Mouse (Mus musculus) limb, embryonic 15.5 days (tissue): ENCODE measurements around the gene Gm47985. TPM values are rescaled to one million over a fixed set of nuclear protein-coding genes. Genes with fewer than 3 reads are reported as not detected.
"Not testable (repeated sequence)": the region's sequence is repeated elsewhere in the genome, so short reads cannot be mapped to it uniquely, and the experiment has no call there.

ENCODE experiments used
- ATAC-seq: fragments of 200-750 bp; cut with Nextera tagmentation; 2 replicates; pipeline ENCODE4 v1.8.0; 2017; ENCODE audit warnings: low read depth, moderate TSS enrichment; ENCODE audit not compliant: insufficient number of reproducible peaks, low FRiP score, low TSS enrichment
- H3K27ac ChIP-seq: fragments of 300-500 bp; sonication (generic); 2 replicates; pipeline ENCODE4 v1.5.1; 2015; ENCODE audit warnings: moderate library complexity, mild to moderate bottlenecking, inconsistent platforms
- H3K27me3 ChIP-seq: fragments of 300-500 bp; sonication (generic); 2 replicates; pipeline ENCODE4 v1.6.1; 2015; ENCODE audit warnings: inconsistent platforms
- H3K36me3 ChIP-seq: fragments of 300-500 bp; sonication (generic); 2 replicates; pipeline ENCODE4 v1.6.1; 2015; ENCODE audit warnings: inconsistent platforms
- H3K4me1 ChIP-seq: fragments of 300-500 bp; sonication (generic); 2 replicates; pipeline ENCODE4 v1.6.1; 2015; ENCODE audit warnings: inconsistent platforms
- H3K4me2 ChIP-seq: fragments of 300-500 bp; sonication (generic); 2 replicates; pipeline ENCODE4 v1.6.1; 2015; ENCODE audit warnings: mild to moderate bottlenecking, inconsistent platforms
- H3K4me3 ChIP-seq: fragments of 300-500 bp; sonication (generic); 2 replicates; pipeline ENCODE4 v1.5.1; 2015; ENCODE audit warnings: mild to moderate bottlenecking, inconsistent platforms
- H3K9ac ChIP-seq: fragments of 300-500 bp; sonication (generic); 2 replicates; pipeline ENCODE4 v1.6.1; 2015; ENCODE audit warnings: inconsistent platforms
- H3K9me3 ChIP-seq: fragments of 300-500 bp; sonication (generic); 2 replicates; pipeline ENCODE4 v1.6.1; 2016; ENCODE audit warnings: inconsistent platforms
- WGBS: fragments of 180-500 bp; shearing (Covaris S2); methylation state at CpG from one replicate; pipeline ENCODE4 v1.1.7; 2015; 5-methylcytosine and 5-hydroxymethylcytosine counted together
- polyA plus RNA-seq: library from polyadenylated mRNA; unstranded; fragments of >200 nt; fragmentation: Nextera tagmentation; extraction: Ambion mirVana; gene quantifications from 2 replicates; pipeline ENCODE4 v1.2.1, GENCODE M21; 2015

The Gm47985 gene
- polyA plus RNA-seq: 0.16 TPM in 1 of 2 replicates, not detected in the other

DNA sequence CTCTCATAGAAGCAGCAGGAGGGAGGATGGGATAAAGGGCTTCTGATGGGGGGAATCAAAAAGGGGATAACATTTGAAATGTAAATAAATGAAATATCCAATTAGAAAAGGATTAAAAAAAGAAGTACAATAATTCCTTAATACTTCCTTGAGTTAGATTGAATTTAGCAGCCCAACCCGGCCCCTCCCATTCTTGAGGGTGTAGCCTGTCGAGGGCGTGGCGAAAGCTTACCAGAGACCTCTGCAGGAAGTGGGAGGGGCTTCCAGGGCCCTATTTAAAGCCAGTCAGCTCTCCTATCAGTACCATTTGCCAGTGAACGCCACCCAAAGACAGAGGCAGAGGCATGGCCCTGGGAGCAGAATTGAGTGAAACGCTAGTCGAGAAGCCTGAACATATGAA lies at the start of gene Gm47985:
Gm47985 (plus strand) TSS at position 272 of the 400 bp plus-strand sequence.
- not testable (repeated sequence) for H3K4me3 ChIP-seq, H3K36me3 ChIP-seq, ATAC-seq, H3K27ac ChIP-seq, H3K4me1 ChIP-seq, H3K27me3 ChIP-seq, H3K4me2 ChIP-seq, H3K9me3 ChIP-seq, H3K9ac ChIP-seq
- WGBS: 100% methylated on average over 1 of the region's 7 CpGs

DNA sequence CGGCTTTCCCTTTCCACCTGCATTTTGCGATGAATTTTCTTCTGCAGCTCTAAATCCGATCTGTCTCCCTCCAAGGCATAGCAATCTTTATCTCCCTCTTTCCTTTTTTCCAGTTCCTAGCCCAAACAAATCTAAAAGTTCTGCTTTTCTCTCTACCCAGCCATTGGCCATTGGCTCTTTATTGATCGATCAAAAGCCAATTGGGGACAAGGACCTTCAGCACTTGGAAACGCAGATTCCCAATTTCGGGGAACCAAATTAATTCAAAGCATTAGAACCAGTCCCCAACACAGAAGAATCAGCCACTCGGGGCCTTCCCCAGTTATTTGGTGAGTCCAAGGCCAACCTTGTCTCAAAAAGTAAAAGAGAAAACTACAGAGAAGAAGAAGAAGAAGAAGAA lies 49.7 kb upstream of the Gm47985 start:
- Histone ChIP-seq H3K9ac (no peak overlapping the region), H3K4me2 (no peak overlapping the region), H3K27ac (no peak overlapping the region), H3K36me3 (no peaks in the 10 kb centered on the region), H3K4me1 (no peaks in the 10 kb centered on the region), H3K9me3 (no peaks in the 10 kb centered on the region), H3K27me3 (no peaks in the 10 kb centered on the region), H3K4me3 (no peak overlapping the region)
- 82% methylated on average over 7 of the region's 7 CpGs for WGBS
- ATAC-seq: no peak

DNA sequence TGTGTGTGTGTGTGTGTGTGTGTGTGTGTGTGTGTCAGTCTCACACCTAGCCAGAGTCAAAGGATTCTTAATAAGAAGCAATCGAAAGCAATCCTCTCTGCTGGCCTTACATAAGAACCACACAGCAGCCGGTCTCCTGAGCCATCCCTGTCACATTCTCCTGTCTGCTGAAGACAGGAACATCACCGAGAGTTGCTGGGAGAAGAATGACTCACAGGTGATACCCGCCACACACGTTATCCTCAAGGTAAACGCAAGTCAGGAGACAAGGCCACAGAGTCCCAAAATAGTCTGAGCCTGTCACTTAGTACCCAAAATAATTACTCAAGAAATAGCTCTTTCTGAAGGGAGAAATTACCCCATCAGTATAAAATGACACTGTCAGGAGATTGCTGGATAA lies 43.9 kb upstream of the Gm47985 start:
- WGBS: 62% methylated on average over 6 of the region's 6 CpGs

DNA sequence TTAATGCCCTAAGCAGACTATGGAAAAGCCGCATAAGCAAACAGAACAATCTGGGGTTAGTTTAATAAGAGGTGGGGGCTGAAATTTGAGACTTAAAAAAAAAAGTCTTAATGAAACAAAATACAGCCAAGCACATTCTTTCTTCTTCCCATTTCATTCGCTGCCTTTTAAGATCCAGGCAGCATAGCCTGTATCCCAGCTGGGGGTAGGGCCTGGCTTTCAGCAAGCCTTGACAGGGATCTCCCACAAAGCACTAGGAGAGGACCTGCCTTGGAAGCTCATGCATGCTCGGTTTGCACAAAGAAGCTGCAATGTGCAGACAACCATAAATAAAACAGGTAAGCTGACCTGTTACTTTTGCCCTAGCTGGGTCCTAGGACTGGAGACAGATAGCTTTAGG lies 41.4 kb upstream of the Gm47985 start:
- Histone ChIP-seq H3K4me2 (no peak overlapping the region), H3K4me3 (no peak overlapping the region), H3K27me3 (no peaks in the 10 kb centered on the region), H3K36me3 (no peaks in the 10 kb centered on the region), H3K4me1 (peaks cover 6% of the 10 kb centered on the region; the same call in 1 of the 2 replicates), H3K9me3 (no peaks in the 10 kb centered on the region), H3K27ac (no peak overlapping the region), H3K9ac (no peak overlapping the region)
- 20% methylated on average over 3 of the region's 3 CpGs for WGBS
- no peak for ATAC-seq

More for the DNA sequence above, 43.9 kb upstream of the Gm47985 start:
- H3K4me3 ChIP-seq: no peak overlapping the region
- H3K4me1 ChIP-seq: peaks cover 6% of the 10 kb centered on the region; the same call in 1 of the 2 replicates
- no peaks in the 10 kb centered on the region for H3K9me3 ChIP-seq
- H3K36me3 ChIP-seq: no peaks in the 10 kb centered on the region
- H3K9ac ChIP-seq: no peak overlapping the region
- H3K4me2 ChIP-seq: no peak overlapping the region
- H3K27me3 ChIP-seq: no peaks in the 10 kb centered on the region
- no peak for ATAC-seq
- H3K27ac ChIP-seq: no peak overlapping the region

DNA sequence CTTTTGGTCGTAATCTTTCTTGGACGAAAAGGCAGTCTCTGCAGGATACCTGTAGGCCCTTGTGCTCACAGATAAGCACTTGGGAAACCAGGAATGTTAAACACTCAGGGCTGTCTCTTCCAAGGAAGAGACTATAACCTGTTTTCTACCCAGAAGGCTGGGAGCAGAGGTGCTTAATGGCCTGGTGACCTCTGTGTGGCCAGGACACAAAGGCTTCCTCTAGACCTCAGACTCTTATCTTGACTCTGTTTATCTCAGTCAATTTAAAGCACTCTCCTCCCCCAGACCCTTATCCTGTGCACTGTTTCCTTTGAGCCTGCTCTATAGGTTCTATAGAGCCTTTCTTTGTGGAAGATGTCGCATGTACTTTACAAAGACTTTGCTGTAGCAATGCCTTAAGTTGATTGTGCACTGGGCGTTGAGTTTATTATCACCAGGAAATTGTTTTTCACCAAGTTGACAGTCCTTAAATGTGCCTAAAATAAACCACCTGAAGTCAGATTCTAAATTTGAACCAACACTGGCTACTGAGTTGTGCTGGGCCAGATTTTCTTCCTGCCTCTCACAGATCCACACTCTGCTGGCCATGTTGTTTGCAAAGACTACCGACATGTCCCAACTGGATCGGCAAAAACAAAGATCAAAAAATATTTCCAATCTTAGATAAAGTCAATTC lies 37.7 kb upstream of the Gm47985 start:
- no peaks in the 10 kb centered on the region for H3K36me3 ChIP-seq
- no peaks in the 10 kb centered on the region for H3K9me3 ChIP-seq
- no peak overlapping the region for H3K9ac ChIP-seq
- no peak overlapping the region for H3K27ac ChIP-seq
- H3K4me1 ChIP-seq: peaks cover 6% of the 10 kb centered on the region; the same call in 1 of the 2 replicates
- H3K27me3 ChIP-seq: no peaks in the 10 kb centered on the region
- H3K4me3 ChIP-seq: no peak overlapping the region
- no peak overlapping the region for H3K4me2 ChIP-seq
- ATAC-seq: no peak
- 70% methylated on average over 6 of the region's 6 CpGs for WGBS

DNA sequence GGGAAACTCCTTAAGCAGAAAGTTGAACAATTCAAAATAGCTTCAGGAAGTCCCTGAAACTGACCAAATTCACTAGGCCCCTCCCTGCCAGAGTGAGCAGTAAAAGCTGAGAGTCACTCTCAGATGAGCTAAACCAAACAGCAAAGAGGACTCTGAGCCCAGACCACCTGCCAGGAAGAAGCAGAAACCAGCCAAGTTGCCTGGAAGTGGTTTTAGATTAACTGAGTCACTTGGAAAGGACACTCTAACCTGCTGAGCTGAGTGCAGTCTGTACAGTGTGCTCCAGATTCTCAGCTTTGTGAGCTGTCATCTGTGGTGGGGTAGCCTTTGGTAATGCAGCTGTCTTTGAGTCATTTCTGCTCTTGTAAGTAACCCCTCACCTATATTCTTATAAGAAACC lies 34.5 kb upstream of the Gm47985 start:
- Histone ChIP-seq H3K27me3 (no peaks in the 10 kb centered on the region), H3K9me3 (no peaks in the 10 kb centered on the region), H3K27ac (no peak overlapping the region), H3K36me3 (no peaks in the 10 kb centered on the region), H3K4me1 (peaks cover 2% of the 10 kb centered on the region; the same call in 1 of the 2 replicates), H3K4me2 (no peak overlapping the region), H3K9ac (no peak overlapping the region), H3K4me3 (no peak overlapping the region)
- ATAC-seq: no peak

DNA sequence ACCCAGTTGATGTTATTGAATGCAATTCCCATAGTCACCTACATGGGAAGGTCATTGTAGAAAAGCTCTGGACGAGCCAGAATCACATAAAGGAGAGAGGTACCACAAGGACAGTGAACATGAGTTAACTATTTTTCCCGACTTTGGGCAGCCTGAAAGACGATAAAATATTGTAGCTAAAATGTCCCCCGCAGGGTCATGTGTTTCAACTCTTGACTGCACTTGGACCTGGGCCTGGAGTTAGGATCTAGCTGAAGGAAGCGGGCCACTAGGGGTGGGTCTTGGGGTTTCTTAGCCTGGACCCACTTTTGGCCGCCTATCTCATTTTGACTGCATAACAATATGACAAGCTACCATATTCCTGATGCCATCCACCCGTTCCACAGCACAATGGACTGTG lies 32.1 kb upstream of the Gm47985 start:
- Histone ChIP-seq H3K9ac (no peak overlapping the region), H3K4me3 (no peak overlapping the region), H3K27me3 (no peaks in the 10 kb centered on the region), H3K36me3 (no peaks in the 10 kb centered on the region), H3K4me2 (no peak overlapping the region), H3K9me3 (no peaks in the 10 kb centered on the region), H3K4me1 (peaks cover 2% of the 10 kb centered on the region; the same call in 1 of the 2 replicates), H3K27ac (no peak overlapping the region)
- WGBS: 90% methylated on average over 7 of the region's 7 CpGs
- no peak for ATAC-seq

DNA sequence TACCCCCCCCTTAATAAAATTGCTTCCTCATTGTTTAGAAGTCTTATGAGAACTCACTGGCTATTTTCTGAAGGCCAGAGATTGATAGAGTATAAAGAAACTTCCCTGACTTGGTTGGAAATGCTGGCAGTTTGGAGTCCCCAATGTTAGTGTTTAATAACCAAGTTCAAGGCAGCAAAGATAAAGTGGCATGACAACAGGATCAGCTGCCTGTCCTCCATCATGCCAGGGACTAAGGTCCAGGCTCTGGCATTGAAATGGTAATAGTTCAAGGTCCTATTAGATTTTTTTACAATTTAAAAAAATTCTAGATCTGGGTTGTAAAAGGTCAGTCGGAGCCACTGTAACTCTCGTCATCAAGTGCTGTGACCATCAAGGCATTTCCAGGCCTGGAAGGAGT lies 31.2 kb upstream of the Gm47985 start:
- no peaks in the 10 kb centered on the region for H3K36me3 ChIP-seq
- 69% methylated on average over 2 of the region's 2 CpGs for WGBS
- ATAC-seq: no peak

DNA sequence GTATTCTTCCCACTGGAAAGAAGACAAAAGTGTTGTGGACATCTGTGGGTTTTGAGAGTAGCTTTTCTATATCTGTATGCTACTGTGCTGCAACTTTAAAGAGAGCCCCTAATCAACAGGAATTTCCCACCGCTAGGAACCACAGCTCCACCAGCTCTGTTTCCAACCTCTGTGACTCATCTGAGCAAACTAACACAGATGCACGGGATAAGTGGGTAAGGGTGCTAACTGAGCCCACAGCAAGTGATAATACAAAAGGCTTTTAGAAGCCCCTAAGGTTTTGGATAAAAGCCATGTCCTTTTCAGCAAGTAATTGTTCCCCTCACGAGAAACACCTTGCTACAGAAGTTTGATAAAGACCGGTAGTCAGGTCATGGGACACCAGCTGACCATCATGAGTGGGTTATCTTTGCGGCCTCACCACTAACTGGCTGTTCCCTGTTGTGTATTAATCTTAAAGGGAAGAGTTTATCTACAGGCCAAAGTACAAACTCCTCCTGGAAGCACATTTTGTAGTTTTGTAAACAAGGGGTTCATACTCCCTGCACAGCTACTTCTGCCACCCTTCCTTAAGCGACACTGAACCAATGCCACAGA lies 29.2 kb upstream of the Gm47985 start:
- H3K9ac ChIP-seq: no peak overlapping the region
- no peaks in the 10 kb centered on the region for H3K9me3 ChIP-seq
- WGBS: 82% methylated on average over 6 of the region's 6 CpGs
- no peaks in the 10 kb centered on the region for H3K27me3 ChIP-seq
- no peak for ATAC-seq
- H3K4me1 ChIP-seq: peaks cover 5% of the 10 kb centered on the region; the same call in 1 of the 2 replicates
- H3K36me3 ChIP-seq: no peaks in the 10 kb centered on the region
- no peak overlapping the region for H3K4me3 ChIP-seq
- no peak overlapping the region for H3K4me2 ChIP-seq
- no peak overlapping the region for H3K27ac ChIP-seq

More for the DNA sequence above, 31.2 kb upstream of the Gm47985 start:
- Histone ChIP-seq H3K4me1 (peaks cover 2% of the 10 kb centered on the region; the same call in 1 of the 2 replicates), H3K4me2 (no peak overlapping the region), H3K27ac (no peak overlapping the region), H3K27me3 (no peaks in the 10 kb centered on the region), H3K9ac (no peak overlapping the region), H3K9me3 (no peaks in the 10 kb centered on the region), H3K4me3 (no peak overlapping the region)

DNA sequence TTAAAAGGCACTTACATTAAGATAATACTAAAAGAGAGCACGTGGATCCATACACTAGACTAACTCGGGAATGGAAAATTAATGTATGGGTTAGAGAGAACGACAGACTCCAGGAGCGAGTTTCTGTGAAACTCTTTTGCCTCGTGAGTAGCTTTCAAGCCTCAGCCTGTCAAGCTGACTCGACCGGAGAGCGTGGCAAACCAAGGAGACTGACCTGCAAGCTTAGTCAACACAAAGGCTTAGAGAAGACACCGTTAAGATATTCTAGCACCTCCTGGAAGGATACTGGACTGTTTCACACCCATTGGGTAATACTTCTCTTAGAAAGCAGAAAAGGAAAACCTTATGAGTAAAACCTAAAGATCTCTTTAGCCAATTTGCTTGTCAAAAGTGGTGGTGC lies 28.2 kb upstream of the Gm47985 start:
- WGBS: 88% methylated on average over 9 of the region's 9 CpGs
- not testable (repeated sequence) for H3K27ac ChIP-seq, H3K4me1 ChIP-seq, H3K9me3 ChIP-seq, ATAC-seq, H3K9ac ChIP-seq, H3K4me3 ChIP-seq, H3K4me2 ChIP-seq, H3K27me3 ChIP-seq, H3K36me3 ChIP-seq

DNA sequence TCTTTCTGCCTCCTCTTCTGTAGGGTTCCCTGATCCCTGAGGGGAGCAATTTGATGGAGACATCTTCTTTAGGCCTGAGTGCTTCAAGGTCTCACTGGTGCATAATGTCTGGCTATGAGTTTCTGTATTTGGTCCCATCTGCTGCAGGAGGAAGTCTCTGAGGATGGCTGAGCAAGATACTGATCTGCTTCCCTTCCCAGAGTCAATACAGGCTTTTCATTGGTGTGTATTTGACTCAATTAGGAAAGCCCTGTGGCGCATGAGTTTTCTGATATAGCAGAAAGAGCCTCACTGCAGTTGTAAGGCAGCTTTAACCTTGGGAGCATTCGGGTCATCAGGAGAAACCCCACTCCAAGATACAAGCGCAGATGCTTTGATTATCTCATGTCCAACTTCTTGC lies 26.2 kb upstream of the Gm47985 start:
- Histone ChIP-seq H3K9ac (no peak overlapping the region), H3K4me2 (no peak overlapping the region), H3K9me3 (no peaks in the 10 kb centered on the region), H3K27me3 (no peaks in the 10 kb centered on the region), H3K27ac (no peak overlapping the region), H3K4me1 (peaks cover 6% of the 10 kb centered on the region; the same call in 1 of the 2 replicates), H3K4me3 (no peak overlapping the region), H3K36me3 (no peaks in the 10 kb centered on the region)
- no peak for ATAC-seq
- 90% methylated on average over 3 of the region's 3 CpGs for WGBS

DNA sequence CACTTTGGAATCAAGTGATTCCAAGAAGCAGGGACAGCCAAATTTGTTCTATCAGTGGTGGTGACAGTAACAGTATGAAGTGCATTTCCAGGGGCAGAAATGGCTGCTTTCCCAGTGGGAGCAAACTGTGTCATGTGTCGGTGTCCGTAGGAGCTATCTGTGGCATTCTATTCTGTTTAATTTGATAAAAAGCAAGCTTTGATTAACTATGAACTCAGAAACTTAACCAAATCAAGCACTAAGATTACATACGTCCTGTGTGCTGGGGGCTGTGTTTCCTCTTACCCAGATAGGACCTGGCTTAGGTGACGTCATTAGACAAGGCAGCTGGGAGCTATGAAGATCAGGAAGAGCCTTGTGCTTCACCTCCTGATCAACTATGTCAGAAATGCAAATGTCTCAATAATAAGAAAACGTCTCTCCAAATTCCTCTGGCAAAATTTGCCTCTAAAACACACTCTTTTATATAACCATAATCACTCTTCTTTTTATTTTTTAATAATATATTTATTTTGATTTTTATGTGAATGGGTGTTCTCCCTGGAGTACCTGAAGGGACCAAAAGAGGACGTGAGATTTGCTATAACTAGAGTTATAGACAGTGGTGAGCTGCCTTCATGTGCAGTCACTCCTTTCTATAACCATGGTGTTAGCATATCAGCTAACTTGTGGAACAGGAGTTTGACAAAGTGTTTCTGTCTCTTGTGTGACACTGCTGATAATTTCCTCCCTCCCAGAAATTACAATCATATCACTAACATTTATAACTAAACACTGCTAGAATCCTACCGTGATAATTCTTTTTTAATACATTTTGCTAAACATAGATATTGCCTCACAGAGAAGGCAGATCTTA lies 25.3 kb upstream of the Gm47985 start:
- H3K4me3 ChIP-seq: no peak overlapping the region
- ATAC-seq: no peak
- no peaks in the 10 kb centered on the region for H3K9me3 ChIP-seq
- H3K36me3 ChIP-seq: no peaks in the 10 kb centered on the region
- H3K27me3 ChIP-seq: no peaks in the 10 kb centered on the region
- WGBS: 71% methylated on average over 7 of the region's 7 CpGs
- peaks cover 6% of the 10 kb centered on the region; the same call in 1 of the 2 replicates for H3K4me1 ChIP-seq
- no peak overlapping the region for H3K27ac ChIP-seq
- no peak overlapping the region for H3K9ac ChIP-seq
- no peak overlapping the region for H3K4me2 ChIP-seq
